Mouse (Mus musculus): Measurements from ENCODE around the gene Cluh.

GRCm38 (mm10) chr11:74637486-74637885 lies 11.8 kb upstream of the Cluh start:
- no peak for TF ChIP-seq POLR2A (IDR thresholded peaks at IDR 0.05; ENCODE audit: control insufficient read depth, low read depth, low read length)
- TF ChIP-seq CTCF (IDR thresholded peaks at IDR 0.05; ENCODE audit: control insufficient read depth, insufficient read depth, insufficient replicate concordance, low read depth, low read length) = no peak
